Mouse (Mus musculus): Measurements from ENCODE around the gene Stard7.

DNA sequence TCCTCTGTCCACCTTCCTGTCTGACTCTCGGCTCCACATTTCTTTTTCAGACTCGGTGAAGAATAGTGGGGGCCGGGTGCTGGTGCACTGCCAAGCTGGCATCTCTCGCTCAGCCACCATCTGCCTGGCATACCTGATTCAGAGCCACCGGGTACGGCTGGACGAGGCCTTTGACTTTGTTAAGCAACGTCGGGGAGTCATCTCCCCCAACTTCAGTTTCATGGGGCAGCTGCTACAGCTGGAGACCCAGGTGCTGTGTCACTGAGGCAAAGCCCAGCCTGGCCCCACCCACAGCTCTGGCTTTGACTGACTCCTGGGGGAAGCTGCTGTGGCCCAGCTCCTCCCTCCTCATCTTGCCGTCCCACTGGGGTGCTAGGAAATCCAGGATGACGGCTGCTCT lies 67.5 kb downstream of the Stard7 start:
- TF ChIP-seq CTCF (IDR thresholded peaks at IDR 0.05; ENCODE audit: low read depth) = no peak
- no peak for TF ChIP-seq EP300 (IDR thresholded peaks at IDR 0.05; ENCODE audit: low read depth)
